Mouse (Mus musculus) stomach, embryonic 14.5 days (tissue): Measurements from ENCODE around the gene Nmnat3. TPM values are rescaled to one million over a fixed set of nuclear protein-coding genes. Genes with fewer than 3 reads are reported as not detected.

Experiments used
- ATAC-seq: fragments of 200-750 bp; cut with Nextera tagmentation; 2 replicates; pipeline ENCODE4 v1.8.0; 2017; ENCODE audit warnings: low read depth, moderate TSS enrichment; ENCODE audit not compliant: insufficient number of reproducible peaks, insufficient read depth, low FRiP score
- H3K27ac ChIP-seq: fragments of 300-500 bp; sonication (generic); 2 replicates; pipeline ENCODE4 v1.5.1; 2014; ENCODE audit warnings: mild to moderate bottlenecking, low read length, moderate library complexity, mixed read lengths
- H3K27me3 ChIP-seq: fragments of 300-500 bp; sonication (generic); 2 replicates; pipeline ENCODE4 v1.6.1; 2014; ENCODE audit warnings: low read length, control low read depth, mixed read lengths; ENCODE audit not compliant: control insufficient read depth, insufficient read depth
- H3K36me3 ChIP-seq: fragments of 300-500 bp; sonication (generic); 2 replicates; pipeline ENCODE4 v1.6.1; 2014; ENCODE audit warnings: mild to moderate bottlenecking, control low read depth, low read length, moderate library complexity, mixed read lengths; ENCODE audit not compliant: control insufficient read depth, insufficient read depth
- H3K4me1 ChIP-seq: fragments of 300-500 bp; sonication (generic); 2 replicates; pipeline ENCODE4 v1.6.1; 2014; ENCODE audit warnings: low read length, control low read depth, mixed read lengths; ENCODE audit not compliant: control insufficient read depth, insufficient read depth
- H3K4me2 ChIP-seq: fragments of 300-500 bp; sonication (generic); replicated peaks from 2 replicates; pipeline ENCODE4 v1.6.1; 2014; ENCODE audit warnings: low read depth, low read length, control low read depth
- H3K4me3 ChIP-seq: fragments of 300-500 bp; sonication (generic); 2 replicates; pipeline ENCODE4 v1.5.1; 2014; ENCODE audit warnings: low read depth, low read length, control low read depth
- H3K9ac ChIP-seq: fragments of 300-500 bp; sonication (generic); replicated peaks from 2 replicates; pipeline ENCODE4 v1.6.1; 2014; ENCODE audit warnings: low read depth, mild to moderate bottlenecking, control low read depth, low read length, moderate library complexity, mixed read lengths
- H3K9me3 ChIP-seq: fragments of 300-500 bp; sonication (generic); 2 replicates; pipeline ENCODE4 v1.6.1; 2016; ENCODE audit warnings: low read depth, low read length, control low read depth; ENCODE audit not compliant: control insufficient read depth
- WGBS: fragments of 180-500 bp; shearing (Covaris S2); extraction: QIAGEN DNeasy Blood & Tissue Kit; methylation state at CpG from one replicate; pipeline ENCODE4 v1.1.7; 2014; 5-methylcytosine and 5-hydroxymethylcytosine counted together
- polyA plus RNA-seq: library from polyadenylated mRNA; unstranded; fragments of >200 nt; fragmentation: Nextera tagmentation; extraction: Ambion mirVana; gene quantifications from 2 replicates; pipeline ENCODE4 v1.2.1, GENCODE M21; 2014

Nmnat3 gene
- polyA plus RNA-seq, 1 experiment from 2014 or later: 8.3 TPM

DNA sequence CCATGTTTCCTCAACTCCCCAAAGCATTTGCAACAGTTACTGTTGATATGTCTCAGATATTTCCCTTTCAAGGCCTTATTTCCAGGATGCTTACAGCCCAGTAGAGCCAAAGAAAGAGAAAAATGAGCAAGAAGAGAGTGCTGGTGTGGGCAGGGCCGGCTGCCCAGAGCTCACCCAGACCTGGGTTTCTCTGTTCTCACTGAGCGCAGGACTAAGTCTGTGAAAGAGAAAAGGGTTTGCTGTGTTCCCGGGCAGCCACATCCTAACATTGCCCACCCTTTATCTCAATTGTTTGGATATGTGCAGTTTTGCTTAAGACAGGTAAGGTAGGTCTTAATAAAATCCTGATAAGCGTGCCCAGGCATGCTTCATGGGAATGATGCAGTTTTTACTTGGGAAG, 92.5 kb downstream of the Nmnat3 start:
- Histone ChIP-seq H3K4me2 (no peak overlapping the region), H3K9me3 (no peaks in the 10 kb centered on the region), H3K4me1 (no peaks in the 10 kb centered on the region), H3K27me3 (no peaks in the 10 kb centered on the region), H3K27ac (no peak overlapping the region), H3K9ac (no peak overlapping the region), H3K36me3 (no peaks in the 10 kb centered on the region), H3K4me3 (no peak overlapping the region)
- ATAC-seq: no peak
- WGBS: 76% methylated on average over 4 of the region's 4 CpGs

DNA sequence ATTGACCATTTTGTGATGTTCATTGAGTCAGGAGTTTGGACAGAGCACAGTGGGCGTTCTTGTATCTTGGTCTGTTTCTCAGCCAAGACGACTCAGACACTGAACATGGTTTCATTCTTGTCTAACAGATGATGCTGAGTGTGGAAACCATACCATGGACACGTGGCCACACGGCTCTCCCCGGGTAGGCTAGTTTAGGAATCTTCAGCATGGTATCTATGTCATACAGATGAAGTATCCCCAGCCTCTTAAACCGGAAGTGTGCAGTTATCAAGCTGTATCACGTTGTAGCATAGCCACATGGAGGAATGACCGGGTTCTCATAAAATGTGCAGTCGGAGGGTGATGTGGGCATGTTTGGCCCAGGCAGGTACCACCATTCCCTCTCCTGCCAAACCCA, 93.4 kb downstream of the Nmnat3 start:
- Histone ChIP-seq H3K4me2 (no peak overlapping the region), H3K36me3 (no peaks in the 10 kb centered on the region), H3K27me3 (no peaks in the 10 kb centered on the region), H3K27ac (no peak overlapping the region), H3K9ac (no peak overlapping the region), H3K4me1 (no peaks in the 10 kb centered on the region), H3K4me3 (no peak overlapping the region), H3K9me3 (no peaks in the 10 kb centered on the region)
- no peak for ATAC-seq
- 90% methylated on average over 9 of the region's 9 CpGs for WGBS

DNA sequence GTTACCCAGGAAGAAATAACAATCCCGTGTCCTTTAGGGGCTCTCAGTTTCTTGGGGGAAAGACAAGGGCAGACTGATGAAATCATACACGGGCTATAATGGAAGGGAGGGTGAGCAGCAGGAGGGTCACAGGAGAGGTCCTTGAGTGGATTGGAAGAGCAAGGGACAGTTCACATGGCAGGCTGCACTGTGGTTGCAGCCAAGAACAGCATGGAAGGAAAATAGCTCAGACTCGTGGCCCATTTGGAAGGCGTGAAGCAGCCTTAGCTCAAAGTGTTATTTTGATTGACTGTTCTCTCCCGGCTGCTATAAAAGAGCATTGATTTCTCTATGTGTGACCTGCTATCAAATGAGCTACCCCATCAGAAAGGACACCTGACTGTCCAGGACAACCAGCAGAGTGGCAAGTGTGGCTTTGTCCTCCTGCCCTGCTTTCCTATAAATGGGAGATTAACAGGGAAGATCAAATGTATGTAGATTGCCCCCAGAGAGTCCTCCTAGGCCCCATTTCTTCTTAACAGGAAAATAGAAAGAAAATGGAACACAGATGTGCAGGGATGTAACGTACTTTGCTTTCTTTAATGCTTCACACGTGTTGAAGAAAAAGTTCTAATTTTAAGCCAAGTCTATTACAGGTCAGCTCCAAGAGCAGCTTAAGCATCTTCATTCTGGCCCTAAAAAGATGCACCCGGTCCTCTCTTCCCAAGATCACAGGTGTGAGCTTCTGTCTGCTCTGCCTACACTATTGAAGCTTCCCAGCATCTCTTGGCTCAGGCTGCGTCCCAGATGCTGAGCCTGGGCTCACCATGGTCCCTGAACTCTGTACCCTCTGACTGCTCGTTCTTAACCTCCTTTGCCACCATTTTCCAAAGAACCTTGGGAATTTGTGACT, 100.8 kb downstream of the Nmnat3 start:
- no peak overlapping the region for H3K4me2 ChIP-seq
- ATAC-seq: no peak
- H3K9me3 ChIP-seq: no peaks in the 10 kb centered on the region
- WGBS: 73% methylated on average over 10 of the region's 10 CpGs
- no peaks in the 10 kb centered on the region for H3K27me3 ChIP-seq
- H3K4me1 ChIP-seq: no peaks in the 10 kb centered on the region
- H3K4me3 ChIP-seq: no peak overlapping the region
- H3K9ac ChIP-seq: no peak overlapping the region
- H3K27ac ChIP-seq: no peak overlapping the region
- no peaks in the 10 kb centered on the region for H3K36me3 ChIP-seq

DNA sequence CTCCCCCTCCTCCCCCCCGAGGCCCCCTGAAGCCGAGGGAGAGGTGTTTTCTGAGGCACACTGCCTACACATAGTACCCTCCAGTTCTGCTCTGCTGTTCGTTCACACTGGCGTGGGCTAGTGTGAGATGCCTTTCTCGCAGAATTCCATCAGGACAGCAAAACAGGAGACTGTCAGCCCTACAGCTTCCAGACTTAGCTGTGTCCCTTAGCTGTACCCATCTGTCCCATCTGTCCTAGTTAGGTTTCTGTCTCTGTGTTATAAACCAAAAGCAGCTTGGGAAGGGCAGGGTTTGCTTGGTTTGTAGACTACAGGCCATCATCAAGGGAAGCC, 101.4 kb downstream of the Nmnat3 start:
- Histone ChIP-seq H3K27ac (no peak overlapping the region), H3K4me2 (no peak overlapping the region), H3K9ac (no peak overlapping the region), H3K9me3 (no peaks in the 10 kb centered on the region), H3K36me3 (no peaks in the 10 kb centered on the region), H3K4me3 (no peak overlapping the region), H3K27me3 (no peaks in the 10 kb centered on the region), H3K4me1 (no peaks in the 10 kb centered on the region)
- no peak for ATAC-seq
- WGBS: 89% methylated on average over 5 of the region's 5 CpGs

DNA sequence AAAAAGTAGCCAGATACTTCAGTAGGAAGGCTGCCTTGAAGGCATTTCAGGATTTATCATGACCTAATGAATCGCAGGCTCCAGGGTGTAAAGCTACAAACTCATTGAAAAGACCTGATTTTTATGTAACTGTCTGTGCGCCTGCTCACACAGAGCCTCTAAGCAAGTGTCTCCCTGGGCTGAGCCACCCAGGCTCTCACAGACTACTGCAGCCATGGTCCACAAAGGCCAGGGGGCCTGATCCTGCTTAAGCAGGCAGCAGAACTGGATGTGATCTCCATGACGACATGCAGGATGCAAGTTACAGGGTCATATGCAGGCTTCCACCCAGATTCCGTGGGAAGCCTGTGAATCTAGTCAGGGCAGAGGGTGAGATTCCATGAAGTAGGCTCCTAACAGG, 106.3 kb downstream of the Nmnat3 start:
- no peak for ATAC-seq
- H3K4me2 ChIP-seq: no peak overlapping the region
- no peaks in the 10 kb centered on the region for H3K9me3 ChIP-seq
- H3K9ac ChIP-seq: no peak overlapping the region
- WGBS: 86% methylated on average over 4 of the region's 4 CpGs
- no peak overlapping the region for H3K27ac ChIP-seq
- no peaks in the 10 kb centered on the region for H3K36me3 ChIP-seq
- no peaks in the 10 kb centered on the region for H3K27me3 ChIP-seq
- no peaks in the 10 kb centered on the region for H3K4me1 ChIP-seq
- H3K4me3 ChIP-seq: no peak overlapping the region

DNA sequence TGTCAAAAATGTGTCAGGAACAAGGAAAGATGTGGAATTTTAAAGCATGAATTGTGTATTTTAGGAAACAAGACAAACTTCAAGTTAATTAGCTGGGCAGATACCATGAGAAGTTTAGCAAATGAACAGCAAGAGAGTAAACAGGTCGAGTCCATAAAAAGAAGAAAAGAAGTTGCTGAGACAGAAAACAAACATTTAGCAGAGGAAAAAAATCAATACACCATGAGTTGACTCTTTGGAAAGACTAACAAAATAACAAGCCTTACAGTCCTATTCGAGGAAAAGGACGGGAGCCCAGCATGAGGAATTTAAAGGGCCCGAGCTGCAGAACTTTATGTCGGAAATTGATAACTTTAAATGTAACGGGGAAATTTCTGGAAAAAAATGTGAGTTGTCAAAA, 110.0 kb downstream of the Nmnat3 start:
- Histone ChIP-seq H3K27ac (no peak overlapping the region), H3K4me1 (no peaks in the 10 kb centered on the region), H3K4me3 (no peak overlapping the region), H3K36me3 (no peaks in the 10 kb centered on the region), H3K9me3 (no peaks in the 10 kb centered on the region), H3K9ac (no peak overlapping the region), H3K4me2 (no peak overlapping the region), H3K27me3 (no peaks in the 10 kb centered on the region)
- WGBS: 67% methylated on average over 6 of the region's 6 CpGs
- no peak for ATAC-seq

DNA sequence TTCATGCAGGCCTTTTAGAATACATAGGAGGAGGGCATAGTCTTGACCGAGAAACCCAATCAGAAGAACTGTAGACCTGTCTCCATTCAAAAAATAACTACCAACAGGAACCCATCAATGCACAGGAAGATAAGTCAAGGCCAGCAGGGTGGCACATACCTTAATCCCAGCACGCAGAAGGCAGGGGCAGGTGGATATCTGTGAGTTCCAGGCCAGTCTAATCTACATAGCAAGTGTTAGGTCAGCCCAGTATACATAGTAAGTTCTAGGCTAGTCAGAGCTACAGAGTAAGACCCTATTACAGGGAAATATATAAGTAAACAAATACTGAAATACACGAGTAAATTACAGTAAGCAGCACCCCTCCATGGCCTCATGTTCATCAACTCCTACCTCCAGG, 110.6 kb downstream of the Nmnat3 start:
- H3K4me1 ChIP-seq: no peaks in the 10 kb centered on the region
- H3K36me3 ChIP-seq: no peaks in the 10 kb centered on the region
- H3K27ac ChIP-seq: no peak overlapping the region
- H3K4me3 ChIP-seq: no peak overlapping the region
- H3K27me3 ChIP-seq: no peaks in the 10 kb centered on the region
- no peak for ATAC-seq
- H3K4me2 ChIP-seq: no peak overlapping the region
- 62% methylated on average over 3 of the region's 3 CpGs for WGBS
- H3K9me3 ChIP-seq: no peaks in the 10 kb centered on the region
- H3K9ac ChIP-seq: no peak overlapping the region

DNA sequence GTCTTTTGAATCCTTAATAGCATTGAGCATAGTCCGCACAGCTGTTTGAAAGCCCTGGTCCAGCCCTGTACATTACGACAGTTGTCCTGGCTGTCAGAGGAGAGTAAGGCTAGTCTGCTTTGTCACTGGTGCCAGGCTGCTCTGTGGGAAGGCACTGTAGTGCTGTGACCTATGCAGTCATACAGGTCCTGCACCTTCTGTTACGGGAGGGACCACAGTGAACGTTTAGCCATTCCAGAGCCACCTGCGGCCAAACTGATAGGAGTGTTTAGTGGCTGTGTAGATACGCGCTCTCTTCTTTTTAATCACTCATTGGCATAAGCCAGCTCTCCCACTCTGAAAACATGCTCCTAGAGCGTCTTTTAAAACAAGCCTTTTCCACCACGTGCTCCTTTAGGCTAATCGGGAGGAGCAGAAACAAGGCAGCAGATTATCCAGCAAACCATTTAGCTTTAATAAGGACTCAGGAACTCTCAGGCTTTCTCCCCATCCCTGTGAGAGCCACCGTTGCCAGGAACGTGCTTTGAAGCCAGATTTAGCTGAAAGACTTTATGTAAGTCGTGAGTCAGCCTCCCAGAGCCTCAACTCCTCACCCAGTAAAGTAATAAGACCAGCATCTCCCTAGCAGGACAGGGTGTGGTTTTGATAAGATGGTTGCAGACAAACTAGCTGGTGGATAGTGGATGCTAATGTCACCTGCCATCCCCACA, 113.1 kb downstream of the Nmnat3 start:
- H3K9ac ChIP-seq: no peak overlapping the region
- H3K9me3 ChIP-seq: no peaks in the 10 kb centered on the region
- H3K27me3 ChIP-seq: no peaks in the 10 kb centered on the region
- H3K27ac ChIP-seq: no peak overlapping the region
- WGBS: 67% methylated on average over 13 of the region's 13 CpGs
- H3K36me3 ChIP-seq: no peaks in the 10 kb centered on the region
- ATAC-seq: no peak
- H3K4me3 ChIP-seq: no peak overlapping the region
- H3K4me1 ChIP-seq: no peaks in the 10 kb centered on the region
- no peak overlapping the region for H3K4me2 ChIP-seq
